Mouse (Mus musculus): ENCODE measurements around the gene Canx. TPM values are rescaled to one million over a fixed set of nuclear protein-coding genes. Genes with fewer than 3 reads are reported as not detected.

The Canx gene
- polyA plus RNA-seq, 1 experiment, result 159 TPM

DNA sequence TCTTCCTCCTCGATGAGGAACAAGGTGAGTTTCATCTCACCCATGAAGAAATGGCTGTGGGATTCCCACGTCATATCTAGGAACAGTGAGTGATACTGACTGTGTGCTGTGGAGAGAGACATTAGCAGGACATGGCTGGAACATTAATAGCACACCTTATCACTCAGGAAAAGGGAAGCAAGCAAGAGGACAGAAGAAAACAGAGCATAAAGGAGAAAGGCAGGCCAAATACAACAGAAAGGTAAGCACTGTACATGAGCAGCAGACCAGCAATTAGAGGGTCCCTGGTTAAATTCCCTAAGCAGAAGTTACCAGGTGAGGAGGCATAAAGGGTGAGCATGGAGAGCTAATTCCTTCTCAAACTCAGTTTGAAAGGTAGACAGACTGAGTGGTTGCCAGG, 50.4 kb downstream of the Canx start:
- Histone ChIP-seq H3K4me3 (ENCODE audit: insufficient read depth, low read depth, low read length) (no peak overlapping the region), H3K4me1 (ENCODE audit: control insufficient read depth, insufficient read depth, insufficient read length, low read length) (peaks cover 12% of the 10 kb centered on the region), H3K27ac (replicated peaks; ENCODE audit: low read depth, low read length) (no peak overlapping the region)

DNA sequence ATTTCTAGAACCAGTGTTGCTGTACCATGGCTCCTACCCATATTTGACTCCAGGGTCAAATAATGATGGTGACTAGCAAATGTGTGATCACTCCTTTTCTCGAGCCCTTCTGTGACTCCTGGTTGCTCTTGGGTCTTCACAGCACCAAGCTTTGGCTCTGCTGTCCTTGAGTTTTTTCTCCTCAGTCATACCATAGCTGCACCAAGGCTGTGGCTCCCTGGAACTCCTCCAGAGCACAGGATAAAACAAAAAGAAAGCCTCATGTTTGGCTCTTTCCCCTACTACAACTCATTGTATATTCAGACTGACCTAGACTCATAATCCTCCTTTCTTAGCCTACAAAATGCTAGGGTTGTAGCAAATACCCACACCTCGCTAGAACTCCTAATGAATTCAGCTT, 52.7 kb downstream of the Canx start:
- Histone ChIP-seq H3K4me1 (ENCODE audit: control insufficient read depth, insufficient read depth, insufficient read length, low read length) (peaks cover 12% of the 10 kb centered on the region), H3K27ac (replicated peaks; ENCODE audit: low read depth, low read length) (no peak overlapping the region), H3K4me3 (ENCODE audit: insufficient read depth, low read depth, low read length) (no peak overlapping the region)

DNA sequence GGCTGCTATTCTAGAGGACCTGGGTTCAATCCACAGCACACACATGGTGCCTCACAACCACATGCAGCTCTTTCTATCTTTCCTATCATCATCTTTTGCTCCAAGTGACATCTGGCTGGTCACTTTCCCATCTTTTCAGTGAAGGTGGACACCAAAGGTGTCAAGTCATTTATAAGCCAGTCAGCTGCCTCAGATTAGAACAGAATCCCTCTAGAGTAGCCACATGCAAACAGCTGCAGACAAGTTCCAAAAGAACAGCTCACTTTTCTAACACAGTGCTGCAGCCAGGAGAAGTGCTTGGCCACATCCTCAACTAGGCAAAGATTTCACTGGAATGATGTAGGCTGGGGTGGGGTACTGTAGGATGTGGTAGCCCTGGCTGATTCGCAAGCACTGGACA, 55.6 kb downstream of the Canx start:
- H3K4me1 ChIP-seq (ENCODE audit: control insufficient read depth, insufficient read depth, insufficient read length, low read length), result peaks cover 6% of the 10 kb centered on the region
- H3K27ac ChIP-seq (replicated peaks; ENCODE audit: low read depth, low read length), result no peak overlapping the region

DNA sequence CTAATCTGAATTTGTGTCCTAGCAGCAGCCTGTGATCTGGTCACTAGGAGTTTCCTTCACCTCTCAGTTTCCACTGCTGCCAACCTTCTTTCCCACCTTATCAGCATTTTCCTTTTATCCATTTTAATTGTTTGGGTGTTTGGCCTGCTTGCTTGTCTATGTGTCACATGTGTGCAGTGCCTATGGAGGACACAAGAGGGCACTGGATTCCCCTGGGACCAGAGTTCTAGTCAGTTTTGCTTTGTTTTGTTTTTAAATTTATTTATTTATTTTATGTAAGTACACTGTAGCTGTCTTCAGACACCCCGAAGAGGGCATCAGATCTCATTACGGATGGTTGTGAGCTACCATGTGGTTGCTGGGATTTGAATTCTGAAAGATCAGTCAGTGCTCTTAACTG, 56.3 kb downstream of the Canx start:
- Histone ChIP-seq H3K4me1 (ENCODE audit: control insufficient read depth, insufficient read depth, insufficient read length, low read length) (peaks cover 5% of the 10 kb centered on the region; the same call in 1 of the 2 replicates), H3K4me3 (ENCODE audit: insufficient read depth, low read depth, low read length) (no peak overlapping the region), H3K27ac (replicated peaks; ENCODE audit: low read depth, low read length) (no peak overlapping the region)

More for the DNA sequence above, 55.6 kb downstream of the Canx start:
- no peak overlapping the region for H3K4me3 ChIP-seq (ENCODE audit: insufficient read depth, low read depth, low read length)

DNA sequence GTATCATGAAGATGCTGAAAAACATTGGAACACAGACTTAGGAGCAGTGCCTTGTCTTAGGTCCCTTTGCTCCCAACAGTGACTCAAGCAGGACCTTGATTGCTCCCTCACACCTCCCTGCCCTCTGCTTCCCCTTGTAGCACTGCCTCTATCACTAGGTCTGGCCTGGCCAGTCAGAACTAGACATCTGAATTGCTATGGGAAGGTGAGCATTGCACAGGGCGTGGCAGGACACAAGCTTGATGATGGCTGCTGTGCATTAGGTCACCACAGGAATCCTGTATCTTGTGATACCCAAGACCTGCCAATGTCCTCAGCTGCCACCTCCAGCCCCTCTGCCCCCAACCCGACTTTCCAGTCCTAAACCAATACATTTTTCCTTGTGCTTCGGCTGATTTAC, 58.5 kb downstream of the Canx start:
- H3K27ac ChIP-seq (replicated peaks; ENCODE audit: low read depth, low read length), result no peak overlapping the region
- H3K4me3 ChIP-seq (ENCODE audit: insufficient read depth, low read depth, low read length), result no peak overlapping the region
- H3K4me1 ChIP-seq (ENCODE audit: control insufficient read depth, insufficient read depth, insufficient read length, low read length), result peaks cover 4% of the 10 kb centered on the region; the same call in 1 of the 2 replicates

DNA sequence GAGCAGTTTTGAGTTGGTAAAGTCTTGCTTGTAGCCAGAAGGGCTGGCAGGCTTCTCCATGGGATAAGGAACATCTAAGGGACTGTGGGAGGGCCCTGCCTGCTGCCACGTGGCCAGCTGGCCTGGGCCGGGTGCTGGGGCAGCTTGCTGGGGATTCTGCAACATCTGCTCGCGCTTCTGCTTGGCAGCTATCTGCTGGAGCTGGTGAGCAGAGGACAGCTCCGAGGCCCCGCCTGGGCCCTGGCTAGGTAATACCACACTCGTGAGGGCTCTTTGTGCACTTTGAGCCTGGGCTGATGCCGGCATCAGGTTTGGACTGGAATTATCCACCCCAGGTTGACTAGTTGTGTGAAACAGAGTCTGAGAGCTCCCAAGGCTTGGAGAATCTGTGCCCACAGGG, 59.5 kb downstream of the Canx start:
- H3K27ac ChIP-seq (replicated peaks; ENCODE audit: low read depth, low read length), result no peak overlapping the region
- no peak overlapping the region for H3K4me3 ChIP-seq (ENCODE audit: insufficient read depth, low read depth, low read length)
- H3K4me1 ChIP-seq (ENCODE audit: control insufficient read depth, insufficient read depth, insufficient read length, low read length), result no peaks in the 10 kb centered on the region

DNA sequence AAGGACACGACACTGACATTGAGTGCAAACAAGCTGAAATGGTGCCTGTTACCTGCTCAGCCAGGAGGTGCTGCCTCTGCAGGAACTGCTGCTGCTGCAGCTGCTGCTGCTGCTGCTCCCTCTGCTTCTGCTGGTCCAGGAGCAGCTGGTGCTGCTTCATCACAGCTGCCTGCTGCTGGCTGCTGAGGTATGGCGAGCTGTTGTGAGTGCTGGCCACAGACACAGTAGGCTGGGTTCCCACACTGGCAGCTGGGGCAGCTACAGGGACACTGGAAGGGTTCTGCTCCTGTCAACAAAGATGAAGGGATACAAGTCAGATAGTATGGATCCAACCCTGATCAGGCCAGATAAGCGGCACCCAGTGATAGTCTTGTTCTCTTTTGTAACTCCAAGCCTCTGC, 62.3 kb downstream of the Canx start:
- Histone ChIP-seq H3K27ac (replicated peaks; ENCODE audit: low read depth, low read length) (no peak overlapping the region), H3K4me3 (ENCODE audit: insufficient read depth, low read depth, low read length) (no peak overlapping the region), H3K4me1 (ENCODE audit: control insufficient read depth, insufficient read depth, insufficient read length, low read length) (peaks cover 6% of the 10 kb centered on the region)

DNA sequence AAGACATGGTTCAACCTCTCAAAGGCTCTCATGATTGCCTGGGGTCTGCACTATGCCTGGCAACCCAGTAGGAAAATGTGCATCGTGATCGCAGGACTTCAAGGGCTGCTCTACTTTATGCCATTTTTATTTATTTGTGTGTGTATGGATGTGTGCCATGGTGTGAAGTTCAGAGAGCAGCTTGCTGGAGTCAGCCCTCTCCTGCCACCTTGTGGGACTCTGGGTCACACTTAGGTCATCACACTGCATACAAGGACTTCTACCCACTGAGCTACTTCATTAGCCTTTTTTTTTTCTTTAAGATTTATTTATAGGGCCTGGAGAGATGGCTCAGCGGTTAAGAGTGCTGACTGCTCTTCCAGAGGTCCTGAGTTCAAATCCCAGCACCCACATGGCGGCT, 63.5 kb downstream of the Canx start:
- peaks cover 7% of the 10 kb centered on the region for H3K4me1 ChIP-seq (ENCODE audit: control insufficient read depth, insufficient read depth, insufficient read length, low read length)
- H3K27ac ChIP-seq (replicated peaks; ENCODE audit: low read depth, low read length), result no peak overlapping the region
- H3K4me3 ChIP-seq (ENCODE audit: insufficient read depth, low read depth, low read length), result no peak overlapping the region

DNA sequence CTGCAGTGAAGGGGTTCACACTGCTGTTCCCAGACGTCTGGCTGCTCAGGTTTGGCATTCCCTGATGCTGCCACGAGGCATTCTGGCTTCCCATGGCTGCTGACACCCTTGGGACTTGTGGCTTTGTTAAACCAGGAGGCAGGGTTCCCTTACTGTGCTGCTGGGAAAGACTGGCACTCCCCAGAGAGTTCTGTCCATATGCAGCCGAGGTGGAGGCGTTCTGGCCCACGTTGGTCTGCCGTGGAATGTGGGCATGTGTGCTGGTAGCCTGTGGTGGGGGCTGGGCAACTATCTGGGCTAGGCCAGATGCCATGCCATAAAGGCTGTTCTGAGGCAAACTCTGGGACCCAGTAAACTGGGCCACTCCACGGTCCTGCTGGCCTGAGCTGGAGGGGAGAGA, 67.2 kb downstream of the Canx start:
- Histone ChIP-seq H3K4me3 (ENCODE audit: insufficient read depth, low read depth, low read length) (no peak overlapping the region), H3K27ac (replicated peaks; ENCODE audit: low read depth, low read length) (no peak overlapping the region), H3K4me1 (ENCODE audit: control insufficient read depth, insufficient read depth, insufficient read length, low read length) (peaks cover 9% of the 10 kb centered on the region)

DNA sequence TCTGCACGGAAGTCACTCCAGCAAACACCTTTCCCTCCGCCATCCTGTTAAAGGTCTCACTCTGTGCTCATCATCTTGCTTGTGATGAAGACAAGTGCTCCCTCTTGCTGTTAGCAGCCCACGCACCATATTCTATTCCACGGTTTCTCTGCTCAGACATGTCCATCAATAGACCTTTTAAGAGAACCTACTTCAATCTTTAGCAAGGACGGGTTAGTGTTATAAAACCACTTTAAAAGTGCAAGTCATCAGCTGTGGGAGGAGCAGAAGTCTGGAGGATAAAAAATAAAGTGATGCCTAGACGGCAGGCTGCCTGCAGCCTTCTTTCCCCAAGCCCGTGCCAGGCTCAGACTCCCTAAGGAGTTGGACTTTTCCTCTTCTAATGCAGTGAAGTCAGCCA, 68.9 kb downstream of the Canx start:
- no peak overlapping the region for H3K4me3 ChIP-seq (ENCODE audit: insufficient read depth, low read depth, low read length)
- peaks cover 22% of the 10 kb centered on the region for H3K4me1 ChIP-seq (ENCODE audit: control insufficient read depth, insufficient read depth, insufficient read length, low read length)
- H3K27ac ChIP-seq (replicated peaks; ENCODE audit: low read depth, low read length), result no peak overlapping the region; the same call in 1 of the 2 replicates

DNA sequence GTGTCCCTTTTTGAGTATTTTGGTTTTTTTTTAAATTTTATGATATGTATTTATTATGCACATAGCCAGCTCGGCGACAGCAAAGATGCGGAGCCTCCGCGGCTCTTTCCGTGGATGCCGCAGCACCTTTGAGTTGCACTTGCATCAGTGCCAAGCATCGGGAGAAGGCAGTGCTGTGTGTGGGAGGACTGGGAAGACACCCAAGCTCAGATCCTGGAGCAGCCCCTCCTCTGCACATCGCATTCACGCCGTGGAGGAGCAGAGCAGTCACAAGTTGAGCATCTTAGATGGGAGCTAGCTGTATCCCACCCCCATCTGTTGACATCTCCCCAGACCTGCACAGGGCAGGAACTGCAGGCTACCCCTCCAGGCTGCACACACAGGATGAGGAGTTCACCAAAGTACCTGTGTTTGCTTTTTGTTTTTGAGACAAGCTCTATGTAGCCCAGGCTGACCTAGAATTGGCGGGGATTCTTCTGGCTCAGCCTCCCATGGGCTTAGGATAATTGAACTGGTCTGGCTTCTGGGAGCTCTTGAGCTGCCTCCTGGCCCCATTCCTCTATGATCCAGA, 71.4 kb downstream of the Canx start:
- no peak overlapping the region for H3K4me3 ChIP-seq (ENCODE audit: insufficient read depth, low read depth, low read length)
- peaks cover 20% of the 10 kb centered on the region for H3K4me1 ChIP-seq (ENCODE audit: control insufficient read depth, insufficient read depth, insufficient read length, low read length)
- no peak overlapping the region for H3K27ac ChIP-seq (replicated peaks; ENCODE audit: low read depth, low read length)

DNA sequence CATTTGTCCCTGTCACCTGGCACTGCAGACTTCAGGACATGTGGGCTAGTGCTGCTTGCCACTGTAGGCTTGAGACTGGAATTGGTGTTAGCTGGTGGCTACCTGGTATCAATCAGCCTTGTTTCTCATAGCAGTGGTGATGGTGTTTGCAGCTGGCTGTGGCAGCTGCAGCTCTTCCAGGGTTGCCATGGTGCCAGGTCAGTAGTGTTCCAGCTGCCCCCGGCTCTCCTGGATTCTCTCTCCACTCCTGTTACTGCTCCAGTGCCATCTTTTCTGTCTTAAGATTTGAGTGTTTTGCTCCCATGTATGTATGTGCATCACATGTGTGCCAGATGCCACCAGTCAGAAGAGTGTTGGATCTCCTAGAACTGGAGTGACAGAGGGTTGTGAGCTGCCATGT, 72.1 kb downstream of the Canx start:
- Histone ChIP-seq H3K4me1 (ENCODE audit: control insufficient read depth, insufficient read depth, insufficient read length, low read length) (peaks cover 18% of the 10 kb centered on the region), H3K27ac (replicated peaks; ENCODE audit: low read depth, low read length) (no peak overlapping the region), H3K4me3 (ENCODE audit: insufficient read depth, low read depth, low read length) (no peak overlapping the region)

DNA sequence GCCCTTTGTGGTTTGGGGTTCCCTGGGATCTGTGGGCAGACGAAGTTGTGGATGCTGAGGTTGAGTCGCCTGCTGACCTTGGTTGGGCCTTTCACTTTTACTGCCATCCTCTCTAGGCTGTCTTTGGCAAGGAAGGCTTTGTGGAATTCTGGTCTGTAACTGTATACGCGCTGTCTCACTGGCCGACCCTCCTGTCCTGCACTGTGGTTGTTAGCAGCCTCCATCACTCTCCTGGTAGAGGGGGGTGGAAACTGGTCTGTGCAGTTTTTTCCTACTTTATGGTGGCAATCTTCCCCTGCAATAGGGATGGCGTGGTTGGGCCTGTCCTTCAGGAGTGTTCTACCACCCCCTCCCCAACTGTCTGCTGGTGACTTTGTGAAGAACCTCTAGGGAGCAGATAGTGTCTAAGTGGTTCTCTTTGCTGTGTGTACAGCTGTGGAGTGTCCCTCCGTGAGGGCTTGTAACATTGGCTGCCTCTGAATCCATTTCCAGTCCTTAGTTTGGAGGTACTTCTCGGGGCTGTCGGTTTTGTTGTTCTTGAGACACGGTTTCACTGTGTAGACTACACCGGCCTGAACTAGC, 72.7 kb downstream of the Canx start:
- H3K4me1 ChIP-seq (ENCODE audit: control insufficient read depth, insufficient read depth, insufficient read length, low read length), result peaks cover 16% of the 10 kb centered on the region
- peak overlapping the region; percentile 78 for H3K27ac ChIP-seq (replicated peaks; ENCODE audit: low read depth, low read length)
- H3K4me3 ChIP-seq (ENCODE audit: insufficient read depth, low read depth, low read length), result no peak overlapping the region

DNA sequence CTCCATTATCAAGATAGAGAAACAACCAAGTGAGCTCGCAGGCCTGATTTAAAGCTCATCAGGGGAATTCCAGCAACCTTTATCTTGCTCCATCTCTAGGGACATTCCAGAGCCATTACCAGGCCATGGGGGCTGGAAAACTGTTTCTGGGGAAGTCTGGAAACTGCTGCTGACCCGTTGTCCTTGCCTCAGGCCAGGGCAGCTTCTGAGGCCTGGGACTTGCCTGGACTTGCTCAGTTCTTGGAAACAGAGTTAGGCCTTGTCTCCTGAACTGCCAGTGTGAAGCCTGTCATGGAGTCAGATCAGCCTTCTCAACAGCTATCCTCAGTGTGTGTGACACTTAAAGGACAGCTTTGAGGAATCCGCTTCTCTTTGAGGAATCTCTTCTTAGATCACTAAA, 73.3 kb downstream of the Canx start:
- Histone ChIP-seq H3K4me1 (ENCODE audit: control insufficient read depth, insufficient read depth, insufficient read length, low read length) (peaks cover 16% of the 10 kb centered on the region), H3K27ac (replicated peaks; ENCODE audit: low read depth, low read length) (peak overlapping the region; percentile 78), H3K4me3 (ENCODE audit: insufficient read depth, low read depth, low read length) (no peak overlapping the region)

DNA sequence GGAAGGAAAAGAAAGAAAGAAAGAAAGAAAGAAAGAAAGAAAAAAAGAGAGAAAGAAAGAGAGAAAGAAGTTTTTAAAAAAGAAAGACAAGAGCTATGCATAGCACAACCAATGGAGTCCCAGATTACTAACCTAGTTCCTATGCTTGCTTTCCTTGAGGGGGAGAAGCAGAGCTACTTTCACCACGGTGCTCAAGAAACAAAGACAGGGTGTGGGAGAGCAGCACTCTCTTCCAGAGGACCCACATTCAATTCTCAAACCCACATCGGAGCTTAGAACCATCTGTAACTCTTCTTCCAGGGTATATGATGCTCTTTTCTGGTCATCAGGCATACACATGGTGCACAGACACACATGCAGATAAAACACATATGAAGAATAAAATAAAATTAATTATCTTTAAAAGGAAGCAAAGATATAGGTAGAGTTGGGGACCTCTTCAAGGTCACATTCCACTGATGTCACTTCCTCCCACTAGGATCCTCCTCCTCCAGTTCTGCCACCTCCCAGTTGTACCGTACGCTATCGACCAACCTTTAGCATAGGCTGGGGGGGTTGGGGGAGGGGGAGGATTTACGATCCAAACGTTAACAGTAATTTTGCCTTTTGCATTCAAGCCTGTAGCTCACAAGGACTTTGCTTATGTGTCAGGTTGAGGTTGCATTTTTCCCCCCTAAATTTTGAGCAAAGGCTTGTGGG, 76.9 kb downstream of the Canx start:
- Histone ChIP-seq H3K4me1 (ENCODE audit: control insufficient read depth, insufficient read depth, insufficient read length, low read length) (peaks cover 13% of the 10 kb centered on the region), H3K4me3 (ENCODE audit: insufficient read depth, low read depth, low read length) (no peak overlapping the region), H3K27ac (replicated peaks; ENCODE audit: low read depth, low read length) (no peak overlapping the region)

DNA sequence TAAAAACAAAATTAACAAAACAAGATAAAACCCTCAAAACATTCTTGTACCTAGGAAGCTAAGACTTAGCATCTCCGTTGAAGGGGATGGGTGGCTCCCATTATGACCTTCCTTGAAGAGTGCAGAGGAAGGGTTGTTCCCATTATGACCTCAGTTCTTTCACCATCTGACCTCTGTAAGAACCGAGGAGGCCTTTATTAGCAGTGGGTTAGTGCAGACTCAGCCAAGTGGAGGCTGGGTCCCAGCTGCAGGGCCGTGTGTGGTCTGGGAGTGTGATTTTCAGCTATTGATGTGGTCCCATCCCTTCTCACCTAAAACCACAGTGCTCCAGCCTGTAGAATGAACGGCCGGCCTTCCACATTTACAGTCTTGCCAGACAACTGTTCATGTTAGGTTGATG, 80.2 kb downstream of the Canx start:
- Histone ChIP-seq H3K4me1 (ENCODE audit: control insufficient read depth, insufficient read depth, insufficient read length, low read length) (peaks cover 2% of the 10 kb centered on the region; the same call in 1 of the 2 replicates), H3K27ac (replicated peaks; ENCODE audit: low read depth, low read length) (no peak overlapping the region)

More for the DNA sequence above, 80.2 kb downstream of the Canx start:
- no peak overlapping the region for H3K4me3 ChIP-seq (ENCODE audit: insufficient read depth, low read depth, low read length)
